Mouse (Mus musculus) midbrain, embryonic 13.5 days (tissue): Measurements from ENCODE around the gene Gm49388. TPM values are rescaled to one million over a fixed set of nuclear protein-coding genes. Genes with fewer than 3 reads are reported as not detected.
"Not testable (repeated sequence)": the region's sequence is repeated elsewhere in the genome, so short reads cannot be mapped to it uniquely, and the experiment has no call there.

Experiments used
- ATAC-seq: fragments of 200-750 bp; cut with Nextera tagmentation; 2 replicates; pipeline ENCODE4 v1.8.0; 2017; ENCODE audit warnings: mild to moderate bottlenecking, moderate TSS enrichment, moderate library complexity
- H3K27ac ChIP-seq: fragments of 300-500 bp; sonication (generic); 2 replicates; pipeline ENCODE4 v1.5.1; 2015; ENCODE audit warnings: inconsistent platforms, mild to moderate bottlenecking, moderate library complexity
- H3K27me3 ChIP-seq: fragments of 300-500 bp; sonication (generic); 2 replicates; pipeline ENCODE4 v1.6.1; 2015; ENCODE audit warnings: mild to moderate bottlenecking, inconsistent platforms
- H3K36me3 ChIP-seq: fragments of 300-500 bp; sonication (generic); 2 replicates; pipeline ENCODE4 v1.6.1; 2015; ENCODE audit warnings: mild to moderate bottlenecking, inconsistent platforms
- H3K4me1 ChIP-seq: fragments of 300-500 bp; sonication (generic); replicated peaks from 2 replicates; pipeline ENCODE4 v1.6.1; 2015; ENCODE audit warnings: inconsistent platforms
- H3K4me2 ChIP-seq: fragments of 300-500 bp; sonication (generic); replicated peaks from 2 replicates; pipeline ENCODE4 v1.6.1; 2015; ENCODE audit warnings: moderate library complexity, mild to moderate bottlenecking, inconsistent platforms
- H3K4me3 ChIP-seq: fragments of 300-500 bp; sonication (generic); replicated peaks from 2 replicates; pipeline ENCODE4 v1.5.1; 2015; ENCODE audit warnings: mild to moderate bottlenecking, inconsistent platforms
- H3K9ac ChIP-seq: fragments of 300-500 bp; sonication (generic); replicated peaks from 2 replicates; pipeline ENCODE4 v1.6.1; 2015; ENCODE audit warnings: mild to moderate bottlenecking, inconsistent platforms
- H3K9me3 ChIP-seq: fragments of 300-500 bp; sonication (generic); 2 replicates; pipeline ENCODE4 v1.6.1; 2016; ENCODE audit warnings: mild to moderate bottlenecking, inconsistent platforms
- WGBS: fragments of 180-500 bp; shearing (Covaris S2); methylation state at CpG from one replicate; pipeline ENCODE4 v1.1.7; 2015; 5-methylcytosine and 5-hydroxymethylcytosine counted together
- polyA plus RNA-seq: library from polyadenylated mRNA; unstranded; fragments of >200 nt; fragmentation: Nextera tagmentation; extraction: Ambion mirVana; gene quantifications from 2 replicates; pipeline ENCODE4 v1.2.1, GENCODE M21; 2015

Gene Gm49388
- polyA plus RNA-seq, 1 experiment from 2014 or later: not detected

GRCm38 (mm10) chr7:127837473-127837872 is 52.1 kb downstream of the Gm49388 start:
- Histone ChIP-seq H3K36me3 (no peaks in the 10 kb centered on the region), H3K4me1 (peaks cover 9% of the 10 kb centered on the region), H3K4me3 (no peak overlapping the region), H3K9ac (no peak overlapping the region), H3K27me3 (no peaks in the 10 kb centered on the region), H3K4me2 (no peak overlapping the region), H3K9me3 (no peaks in the 10 kb centered on the region), H3K27ac (no peak overlapping the region)
- 90% methylated on average over 5 of the region's 5 CpGs for WGBS
- ATAC-seq: no peak

GRCm38 (mm10) chr7:127837878-127838277 is 52.5 kb downstream of the Gm49388 start:
- H3K4me1 ChIP-seq: peaks cover 13% of the 10 kb centered on the region
- not testable (repeated sequence) for H3K9me3 ChIP-seq, H3K4me3 ChIP-seq, H3K9ac ChIP-seq, H3K4me2 ChIP-seq, H3K27me3 ChIP-seq, ATAC-seq, H3K27ac ChIP-seq, H3K36me3 ChIP-seq
- 87% methylated on average over 4 of the region's 4 CpGs for WGBS

GRCm38 (mm10) chr7:127840031-127840430 is 54.6 kb downstream of the Gm49388 start:
- not testable (repeated sequence) for H3K27ac ChIP-seq, H3K36me3 ChIP-seq, H3K9ac ChIP-seq, H3K4me2 ChIP-seq, H3K4me3 ChIP-seq, ATAC-seq, H3K27me3 ChIP-seq, H3K9me3 ChIP-seq
- WGBS: 79% methylated on average over 2 of the region's 2 CpGs
- peaks cover 13% of the 10 kb centered on the region for H3K4me1 ChIP-seq

GRCm38 (mm10) chr7:127840886-127841285 is 55.5 kb downstream of the Gm49388 start:
- H3K4me2 ChIP-seq: peak overlapping the region; percentile 99
- peak; percentile 37 for ATAC-seq
- no peaks in the 10 kb centered on the region for H3K36me3 ChIP-seq
- 5% methylated on average over 15 of the region's 15 CpGs for WGBS
- peak overlapping the region; percentile 89 for H3K27ac ChIP-seq
- H3K9me3 ChIP-seq: no peaks in the 10 kb centered on the region
- peak overlapping the region; percentile 68 for H3K4me3 ChIP-seq
- peak overlapping the region; percentile 75 for H3K9ac ChIP-seq
- H3K27me3 ChIP-seq: no peaks in the 10 kb centered on the region
- H3K4me1 ChIP-seq: peaks cover 13% of the 10 kb centered on the region

- H3K36me3 ChIP-seq: peaks cover 3% of the 10 kb centered on the region
- H3K4me1 ChIP-seq: peaks cover 13% of the 10 kb centered on the region
- under 1% methylated on average over 37 of the region's 46 CpGs for WGBS
- H3K9ac ChIP-seq: peak overlapping the region; percentile 75
- H3K27ac ChIP-seq: peak overlapping the region; percentile 89
- no peaks in the 10 kb centered on the region for H3K27me3 ChIP-seq
- ATAC-seq: peak; percentile 93
- H3K9me3 ChIP-seq: no peaks in the 10 kb centered on the region
- H3K4me2 ChIP-seq: peak overlapping the region; percentile 99
- peak overlapping the region; percentile 68 for H3K4me3 ChIP-seq
These were observed 56.1 kb downstream of the Gm49388 start for GRCm38 (mm10) chr7:127841340-127842000.

- Histone ChIP-seq H3K36me3 (peaks cover 9% of the 10 kb centered on the region), H3K4me3 (peak overlapping the region; percentile 68), H3K9me3 (no peaks in the 10 kb centered on the region), H3K4me2 (peak overlapping the region; percentile 99), H3K4me1 (peaks cover 13% of the 10 kb centered on the region), H3K9ac (peak overlapping the region; percentile 75), H3K27me3 (no peaks in the 10 kb centered on the region), H3K27ac (peak overlapping the region; percentile 51; the same call in 1 of the 2 replicates)
- ATAC-seq: peak; percentile 64
- WGBS: under 1% methylated on average over 40 of the region's 40 CpGs
These were observed 56.8 kb downstream of the Gm49388 start for GRCm38 (mm10) chr7:127842001-127842718.

GRCm38 (mm10) chr7:127849973-127850875 is 64.8 kb downstream of the Gm49388 start:
- no peak overlapping the region for H3K4me2 ChIP-seq
- H3K27ac ChIP-seq: no peak overlapping the region
- no peaks in the 10 kb centered on the region for H3K4me1 ChIP-seq
- H3K9ac ChIP-seq: no peak overlapping the region
- ATAC-seq: no peak
- H3K36me3 ChIP-seq: peaks cover 12% of the 10 kb centered on the region
- no peak overlapping the region for H3K4me3 ChIP-seq
- no peaks in the 10 kb centered on the region for H3K27me3 ChIP-seq
- WGBS: 81% methylated on average over 6 of the region's 6 CpGs
- H3K9me3 ChIP-seq: no peaks in the 10 kb centered on the region

GRCm38 (mm10) chr7:127850906-127851305 is 65.5 kb downstream of the Gm49388 start:
- no peaks in the 10 kb centered on the region for H3K27me3 ChIP-seq
- H3K36me3 ChIP-seq: peaks cover 12% of the 10 kb centered on the region
- H3K4me1 ChIP-seq: no peaks in the 10 kb centered on the region
- H3K9me3 ChIP-seq: no peaks in the 10 kb centered on the region
- 79% methylated on average over 5 of the region's 5 CpGs for whole genome bisulfite sequencing
- H3K4me2 ChIP-seq: no peak overlapping the region
- no peak for ATAC-seq
- H3K4me3 ChIP-seq: no peak overlapping the region
- H3K27ac ChIP-seq: no peak overlapping the region
- no peak overlapping the region for H3K9ac ChIP-seq

Other genes with a start within 250 kb of the Gm49388 start
- 6.3 and 8.3 TPM in 2 replicates for gene Tmem265, start 224.2 kb upstream of the Gm49388 start, polyA plus RNA-seq
- gene Phkg2, start 212.3 kb upstream of the Gm49388 start, polyA plus RNA-seq: 59.4 and 63.2 TPM in 2 replicates
- gene Ccdc189, start 197.0 kb upstream of the Gm49388 start, polyA plus RNA-seq: 13.0 and 14.5 TPM in 2 replicates
- gene Rnf40, start 196.8 kb upstream of the Gm49388 start, polyA plus RNA-seq: 53.3 and 54.4 TPM in 2 replicates
- gene Zfp629, start 169.8 kb upstream of the Gm49388 start, polyA plus RNA-seq: 30.8 and 32.5 TPM in 2 replicates
- gene Bcl7c, start 76.7 kb upstream of the Gm49388 start, polyA plus RNA-seq: 39.2 and 52.2 TPM in 2 replicates
- gene Ctf1, start 72.9 kb upstream of the Gm49388 start, polyA plus RNA-seq: 1.6 and 3.0 TPM in 2 replicates
- gene Ctf2, start 53.4 kb upstream of the Gm49388 start, polyA plus RNA-seq: 0.14 and 0.17 TPM in 2 replicates
- gene Fbxl19, start 41.1 kb upstream of the Gm49388 start, polyA plus RNA-seq: 10.6 and 11.6 TPM in 2 replicates
- 5.9 and 6.1 TPM in 2 replicates for gene Orai3, start 15.8 kb upstream of the Gm49388 start, polyA plus RNA-seq
- 19.7 and 22.7 TPM in 2 replicates for gene Setd1a, start 8.9 kb upstream of the Gm49388 start, polyA plus RNA-seq
- gene Hsd3b7, start 15.0 kb downstream of the Gm49388 start, polyA plus RNA-seq: 8.6 and 9.2 TPM in 2 replicates
- gene Stx4a, start 38.7 kb downstream of the Gm49388 start, polyA plus RNA-seq: 15.6 and 24.1 TPM in 2 replicates
- 33.3 and 34.2 TPM in 2 replicates for gene Stx1b, start 38.9 kb downstream of the Gm49388 start, polyA plus RNA-seq
- 13.6 and 16.0 TPM in 2 replicates for gene Zfp646, start 90.6 kb downstream of the Gm49388 start, polyA plus RNA-seq
- 41.9 and 45.6 TPM in 2 replicates for gene Zfp668, start 91.2 kb downstream of the Gm49388 start, polyA plus RNA-seq
- 0.53 and 1.0 TPM in 2 replicates for gene Prss53, start 105.4 kb downstream of the Gm49388 start, polyA plus RNA-seq
- gene Gm21974, start 109.8 kb downstream of the Gm49388 start, polyA plus RNA-seq: not detected in 2 replicates
- gene Vkorc1, start 110.0 kb downstream of the Gm49388 start, polyA plus RNA-seq: 51.9 and 54.9 TPM in 2 replicates
- gene Bckdk, start 118.5 kb downstream of the Gm49388 start, polyA plus RNA-seq: 74.7 and 74.8 TPM in 2 replicates
- gene Kat8, start 126.9 kb downstream of the Gm49388 start, polyA plus RNA-seq: 51.0 and 56.0 TPM in 2 replicates
- gene Prss8, start 144.5 kb downstream of the Gm49388 start, polyA plus RNA-seq: 0.20 and 0.35 TPM in 2 replicates
- gene Prss36, start 161.1 kb downstream of the Gm49388 start, polyA plus RNA-seq: 11.8 and 12.7 TPM in 2 replicates
- gene Fus, start 181.8 kb downstream of the Gm49388 start, polyA plus RNA-seq: 415 and 452 TPM in 2 replicates
- gene Pycard, start 208.3 kb downstream of the Gm49388 start, polyA plus RNA-seq: 3.9 and 4.1 TPM in 2 replicates
- not detected in 2 replicates for gene Trim72, start 218.3 kb downstream of the Gm49388 start, polyA plus RNA-seq